ENCODE assay signal across 28 mouse cellular contexts in the genomic region with DNA sequence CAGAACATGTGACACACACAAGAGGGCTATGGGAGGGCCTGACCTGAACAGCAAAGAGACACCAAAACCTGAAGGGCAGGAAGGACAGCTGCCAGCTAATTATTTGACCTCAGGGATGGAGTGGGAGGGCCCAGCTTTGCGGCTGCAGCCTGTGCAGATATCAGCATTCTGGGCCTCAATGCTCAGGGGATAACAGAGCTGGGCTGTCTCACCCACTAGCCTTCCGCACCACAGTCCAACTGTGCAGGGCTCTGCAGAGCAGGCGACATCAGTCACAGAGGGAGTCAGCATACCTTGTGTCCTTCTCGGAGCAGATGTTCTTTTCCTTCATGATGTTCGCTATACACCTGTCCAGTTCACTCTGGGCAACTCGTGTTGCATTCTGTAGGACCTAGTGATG. TPM values are rescaled to one million over a fixed set of nuclear protein-coding genes. Genes with fewer than 3 reads are reported as not detected.
DNase-seq lines count a peak whose midpoint lies in the region; ATAC-seq lines count a peak whose summit lies in the region.
"Had no signal": no experiment of that assay in that cellular context is flagged by ENCODE, and none has a peak within 500 bp of the region (broad histone marks: within the 10 kb centered on the region; RNA-seq: fewer than 3 reads in every experiment).

No protein-coding gene starts in this region.

- no peaks in the 10 kb centered on the region for H3K27me3 ChIP-seq in heart, embryonic 15.5 days
- no peaks in the 10 kb centered on the region for H3K27me3 ChIP-seq in liver, embryonic 13.5 days
- H3K27me3 ChIP-seq in limb, embryonic 10.5 days (ENCODE audit: low read depth, poor library complexity, severe bottlenecking): no peaks in the 10 kb centered on the region
- H3K27me3 ChIP-seq: CH12.LX; forebrain, embryonic 13.5 days; forebrain, embryonic 15.5 days; Patski had no signal

- no peak overlapping the region for H3K4me3 ChIP-seq in heart, embryonic 15.5 days
- H3K4me3 ChIP-seq in liver, embryonic 13.5 days (replicated peaks): no peak overlapping the region
- no peak overlapping the region for H3K4me3 ChIP-seq in limb, embryonic 10.5 days
- H3K4me3 ChIP-seq: forebrain, embryonic 13.5 days; forebrain, embryonic 15.5 days had no signal

- no peaks in the 10 kb centered on the region for H3K4me1 ChIP-seq in heart, embryonic 15.5 days (replicated peaks)
- peaks cover 14% of the 10 kb centered on the region; the same call in 1 of the 2 replicates for H3K4me1 ChIP-seq in liver, embryonic 13.5 days (replicated peaks)
- H3K4me1 ChIP-seq in limb, embryonic 10.5 days: peaks cover 9% of the 10 kb centered on the region; the same call in 1 of the 2 replicates
- H3K4me1 ChIP-seq: forebrain, embryonic 13.5 days; forebrain, embryonic 15.5 days had no signal

- no peaks in the 10 kb centered on the region for H3K9me3 ChIP-seq in heart, embryonic 15.5 days (replicated peaks)
- H3K9me3 ChIP-seq in liver, embryonic 13.5 days (replicated peaks): no peaks in the 10 kb centered on the region
- H3K9me3 ChIP-seq in limb, embryonic 10.5 days (replicated peaks): no peaks in the 10 kb centered on the region
- H3K9me3 ChIP-seq: forebrain, embryonic 13.5 days; forebrain, embryonic 15.5 days; G1E had no signal

- H3K4me2 ChIP-seq in heart, embryonic 15.5 days: no peak overlapping the region
- H3K4me2 ChIP-seq in liver, embryonic 13.5 days: no peak overlapping the region
- H3K4me2 ChIP-seq: forebrain, embryonic 13.5 days; forebrain, embryonic 15.5 days had no signal

- no peak overlapping the region for H3K9ac ChIP-seq in heart, embryonic 15.5 days
- 0 out of 2 replicates have a peak overlapping the region, but pooled peaks have one; percentile 7 for H3K9ac ChIP-seq in liver, embryonic 13.5 days
- H3K9ac ChIP-seq: forebrain, embryonic 13.5 days; forebrain, embryonic 15.5 days; forebrain, postnatal 0 days had no signal

- H3K27ac ChIP-seq in heart, embryonic 15.5 days: no peak overlapping the region
- H3K27ac ChIP-seq in liver, embryonic 13.5 days: no peak overlapping the region
- no peak overlapping the region for H3K27ac ChIP-seq in limb, embryonic 10.5 days
- H3K27ac ChIP-seq: forebrain, embryonic 13.5 days; forebrain, embryonic 15.5 days had no signal

- peak; percentile 15 for DNase-seq in adrenal gland, postnatal 14 days
- DNase-seq in adrenal gland, adult 18-20 months (ENCODE audit: low spot score in 2 of 2): no peak
- no peak for DNase-seq in heart, postnatal 4 days
- no peak for DNase-seq in liver, embryonic 13.5 days
- no peak for DNase-seq in liver
- DNase-seq in limb, embryonic 10.5 days (ENCODE audit: low spot score): peak; percentile 19
- no peak for DNase-seq in layer of hippocampus, postnatal 25 days (ENCODE audit: extremely low spot score in 1 of 2, low spot score in 1 of 2)
- DNase-seq: adrenal gland, postnatal 10 days; B cell, adult 2 months; cerebellum, adult 11-12 months; cerebellum, adult 2 months; cerebellum, adult 9-10 months; cerebellum, postnatal 25 days; forebrain, postnatal 0 days had no signal

- 85% methylated on average over 6 of the region's 6 CpGs for WGBS in heart, embryonic 15.5 days
- WGBS in liver, embryonic 13.5 days (ENCODE audit: insufficient replicate concordance): 72% methylated on average over 6 of the region's 6 CpGs
- 93% methylated on average over 6 of the region's 6 CpGs for WGBS in limb, embryonic 10.5 days

- peaks cover 14% of the 10 kb centered on the region for H3K36me3 ChIP-seq in heart, embryonic 15.5 days
- H3K36me3 ChIP-seq in liver, embryonic 13.5 days: peaks cover 41% of the 10 kb centered on the region
- peaks cover 54% of the 10 kb centered on the region for H3K36me3 ChIP-seq in limb, embryonic 10.5 days

- 0 out of 2 replicates have a peak, but pooled peaks have one; percentile 27 for ATAC-seq in heart, embryonic 15.5 days (replicated peaks; ENCODE audit: insufficient number of reproducible peaks, insufficient read depth, low FRiP score, low read depth)
- ATAC-seq in liver, embryonic 13.5 days (ENCODE audit: low read depth): peak; percentile 67; the same call in 1 of the 2 replicates
- ATAC-seq: activated CD4-positive, CD25-positive, alpha-beta regulatory T cell, adult 4 months; CD4-positive, CD25-positive, alpha-beta regulatory T cell, adult 4 months; forebrain, embryonic 15.5 days; forebrain, postnatal 0 days; Patski had no signal

RNA-seq across cellular contexts. Expression of a gene that starts 9.9 kb away (rescaled TPM):
- 24.5 and 25.4 TPM in 2 replicates for total RNA-seq in adrenal gland, postnatal 14 days (2021)
- 10 to 100 TPM; 21.2 to 25.9 TPM for total RNA-seq in adrenal gland, adult 18-20 months (2021)
- 9.2 and 10.2 TPM in 2 replicates for polyA plus RNA-seq in heart, embryonic 15.5 days (2015; fragmentation: Nextera tagmentation; extraction: Ambion mirVana)
- 1 to 10 TPM; 8.3 to 9.5 TPM for total RNA-seq in heart, postnatal 4 days (2021)
- polyA plus RNA-seq in liver, embryonic 13.5 days (2015; fragmentation: Nextera tagmentation; extraction: Ambion mirVana): 5.5 and 8.3 TPM in 2 replicates
- 18.1 and 23.4 TPM in 2 replicates for polyA plus RNA-seq in limb, embryonic 10.5 days (2016; fragmentation: Nextera tagmentation; extraction: Ambion mirVana)
- 10 to 100 TPM; 13.8 to 14.8 TPM for total RNA-seq in layer of hippocampus, postnatal 25 days (2021)

RNA-seq across cellular contexts. Expression of a gene that starts 25.9 kb away (rescaled TPM):
- not detected in 2 replicates for total RNA-seq in adrenal gland, postnatal 14 days (2021)
- total RNA-seq in adrenal gland, adult 18-20 months (2021): not detected
- polyA plus RNA-seq in heart, embryonic 15.5 days (2015; fragmentation: Nextera tagmentation; extraction: Ambion mirVana): not detected in 2 replicates
- total RNA-seq in heart, postnatal 4 days (2021): not detected
- polyA plus RNA-seq in liver, embryonic 13.5 days (2015; fragmentation: Nextera tagmentation; extraction: Ambion mirVana): not detected in 2 replicates
- polyA plus RNA-seq in limb, embryonic 10.5 days (2016; fragmentation: Nextera tagmentation; extraction: Ambion mirVana): not detected in 2 replicates
- total RNA-seq in layer of hippocampus, postnatal 25 days (2021): not detected
- total RNA-seq: adrenal gland, adult 2 months; adrenal gland, postnatal 10 days; adrenal gland, postnatal 36 days; CH12.LX; forebrain, postnatal 0 days; G1E had no signal
- polyA plus RNA-seq: activated CD4-positive, CD25-positive, alpha-beta regulatory T cell, adult 4 months; adrenal gland, adult 2 months; CD4-positive, CD25-positive, alpha-beta regulatory T cell, adult 4 months; cerebellum, adult 2 months; cortical plate, adult 2 months; embryonic facial prominence, embryonic 11.5 days; embryonic facial prominence, embryonic 14.5 days; forebrain, embryonic 11.5 days; forebrain, embryonic 13.5 days; forebrain, embryonic 15.5 days; forebrain, postnatal 0 days; G1E; Patski had no signal

RNA-seq across cellular contexts. Expression of a gene that starts 32.2 kb away (rescaled TPM):
- total RNA-seq in adrenal gland, postnatal 14 days (2021): 2,717 and 3,191 TPM in 2 replicates
- total RNA-seq in adrenal gland, adult 18-20 months (2021): 1,000 to 10,000 TPM in 1 of 2 experiments, 100 to 1,000 TPM in 1; 986 to 1,893 TPM
- not detected in 2 replicates for polyA plus RNA-seq in heart, embryonic 15.5 days (2015; fragmentation: Nextera tagmentation; extraction: Ambion mirVana)
- total RNA-seq in heart, postnatal 4 days (2021): 10 to 100 TPM; 10.4 to 21.3 TPM
- not detected in 2 replicates for polyA plus RNA-seq in liver, embryonic 13.5 days (2015; fragmentation: Nextera tagmentation; extraction: Ambion mirVana)
- not detected in 2 replicates for polyA plus RNA-seq in limb, embryonic 10.5 days (2016; fragmentation: Nextera tagmentation; extraction: Ambion mirVana)
- total RNA-seq in layer of hippocampus, postnatal 25 days (2021): not detected
- total RNA-seq: CH12.LX; forebrain, postnatal 0 days; G1E had no signal
- polyA plus RNA-seq: activated CD4-positive, CD25-positive, alpha-beta regulatory T cell, adult 4 months; CD4-positive, CD25-positive, alpha-beta regulatory T cell, adult 4 months; embryonic facial prominence, embryonic 11.5 days; forebrain, embryonic 11.5 days; forebrain, embryonic 13.5 days; forebrain, postnatal 0 days; G1E; Patski had no signal

Comparison
In these comparisons a context has a peak if more than half of its experiments do, and no peak if none do; other contexts are left out.
1. DNase-seq: peak in adrenal gland, postnatal 14 days (single experiment) and limb, embryonic 10.5 days (single experiment); none in adrenal gland, adult 18-20 months (0 of 2), heart, postnatal 4 days (single experiment), liver, embryonic 13.5 days (single experiment), liver (single experiment) and layer of hippocampus, postnatal 25 days (0 of 2).
2. RNA of a gene that starts 32.2 kb away (total RNA-seq): 2,717 to 3,191 TPM in adrenal gland, postnatal 14 days and 986 to 1,893 TPM in adrenal gland, adult 18-20 months; 10.4 to 21.3 TPM in heart, postnatal 4 days and not detected in layer of hippocampus, postnatal 25 days; every median in the first group is over 10 times any median in the second.